Mouse (Mus musculus) kidney, postnatal 0 days (tissue): ENCODE results near the gene Rnf26. TPM values are rescaled to one million over a fixed set of nuclear protein-coding genes. Genes with fewer than 3 reads are reported as not detected.

ENCODE experiments used
- ATAC-seq: fragments of 200-750 bp; cut with Nextera tagmentation; replicated peaks from 2 replicates; pipeline ENCODE4 v1.8.0; 2017; ENCODE audit warnings: low read depth, moderate number of reproducible peaks, moderate TSS enrichment, moderate library complexity; ENCODE audit not compliant: low FRiP score
- DNase-seq: peaks from one replicate; pipeline ENCODE4 v3.0.0-alpha.2; 2016; ENCODE audit warnings: low spot score
- H3K27ac ChIP-seq: fragments of 300-500 bp; sonication (generic); 2 replicates; pipeline ENCODE4 v1.5.1; 2014; ENCODE audit warnings: mild to moderate bottlenecking
- H3K27me3 ChIP-seq: fragments of 300-500 bp; sonication (generic); 2 replicates; pipeline ENCODE4 v1.6.1; 2014; ENCODE audit warnings: low read length, mixed read lengths; ENCODE audit not compliant: insufficient read depth
- H3K36me3 ChIP-seq: fragments of 300-500 bp; sonication (generic); 2 replicates; pipeline ENCODE4 v1.6.1; 2014; ENCODE audit warnings: low read length, mixed read lengths; ENCODE audit not compliant: insufficient read depth
- H3K4me1 ChIP-seq: fragments of 300-500 bp; sonication (generic); replicated peaks from 2 replicates; pipeline ENCODE4 v1.6.1; 2014; ENCODE audit warnings: antibody characterized with exemption, low read length, mixed read lengths; ENCODE audit not compliant: insufficient read depth
- H3K4me2 ChIP-seq: fragments of 300-500 bp; sonication (generic); 2 replicates; pipeline ENCODE4 v1.6.1; 2014; ENCODE audit warnings: mild to moderate bottlenecking, low read length, moderate library complexity, mixed read lengths
- H3K4me3 ChIP-seq: fragments of 300-500 bp; sonication (generic); replicated peaks from 2 replicates; pipeline ENCODE4 v1.5.1; 2014; ENCODE audit warnings: low read depth, low read length
- H3K9ac ChIP-seq: fragments of 300-500 bp; sonication (generic); 2 replicates; pipeline ENCODE4 v1.6.1; 2014; ENCODE audit warnings: low read depth, low read length
- H3K9me3 ChIP-seq: fragments of 300-500 bp; sonication (generic); replicated peaks from 2 replicates; pipeline ENCODE4 v1.6.1; 2016; ENCODE audit warnings: low read length, inconsistent platforms, mixed read lengths
- CTCF ChIP-seq: IDR thresholded peaks from 2 replicates; pipeline ENCODE4 v1.5.1; 2016; ENCODE audit warnings: antibody characterized with exemption, low read depth, mild to moderate bottlenecking, moderate library complexity
- WGBS: fragments of 180-500 bp; shearing (Covaris S2); extraction: QIAGEN DNeasy Blood & Tissue Kit; methylation state at CpG from one replicate; pipeline ENCODE4 v1.1.7; 2014; 5-methylcytosine and 5-hydroxymethylcytosine counted together
- polyA plus RNA-seq: library from polyadenylated mRNA; unstranded; fragments of >200 nt; fragmentation: Nextera tagmentation; extraction: Ambion mirVana; gene quantifications from 2 replicates; pipeline ENCODE4 v1.2.1, GENCODE M21; 2015

Rnf26 gene
- polyA plus RNA-seq, 1 experiment from 2014 or later, result 46.6 TPM

DNA sequence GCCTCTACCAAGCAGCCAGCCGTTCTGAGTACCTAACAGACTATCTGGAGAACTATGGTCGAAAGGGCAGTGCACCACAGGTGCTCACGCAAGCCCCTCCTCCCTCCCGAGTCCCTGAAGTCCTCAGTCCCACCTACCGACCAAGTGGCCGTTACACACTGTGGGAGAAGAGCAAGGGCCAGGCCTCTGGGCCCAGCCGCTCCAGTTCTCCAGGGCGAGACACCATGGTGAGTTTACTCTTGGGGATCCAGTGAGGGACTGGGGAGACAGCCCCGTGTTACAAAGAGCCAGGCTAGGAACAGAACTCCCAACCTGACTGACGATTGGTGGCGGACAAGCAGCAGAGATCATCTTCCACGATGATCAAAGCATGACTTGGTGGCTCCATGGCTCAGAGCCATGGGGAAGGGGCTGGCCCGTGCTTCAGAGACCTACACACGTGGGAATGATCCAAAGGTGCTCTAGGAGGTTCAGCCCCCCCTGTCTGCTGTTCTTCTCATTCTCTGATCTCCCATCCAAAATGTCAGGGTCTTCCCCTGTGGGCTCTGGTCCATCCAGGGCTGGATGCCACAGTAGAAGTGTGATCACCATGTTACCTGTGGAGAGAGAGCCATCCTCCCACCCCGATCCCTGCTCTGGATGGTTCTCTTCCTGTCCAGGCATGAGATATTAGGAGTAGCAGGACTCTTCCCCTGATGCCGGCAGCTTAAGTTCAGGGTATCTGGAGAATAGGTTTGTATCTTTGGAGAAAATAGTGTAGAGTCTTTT, 37.1 kb downstream of the Rnf26 start:
- TF ChIP-seq CTCF, result no peak
- 60% methylated on average over 16 of the region's 16 CpGs for WGBS
- Histone ChIP-seq H3K4me1 (peaks cover 38% of the 10 kb centered on the region), H3K36me3 (no peaks in the 10 kb centered on the region), H3K9ac (peak overlapping the region; percentile 23; the same call in 1 of the 2 replicates), H3K4me3 (no peak overlapping the region), H3K4me2 (no peak overlapping the region), H3K9me3 (no peaks in the 10 kb centered on the region), H3K27ac (peak overlapping the region; percentile 57), H3K27me3 (no peaks in the 10 kb centered on the region)
- ATAC-seq, result no peak
- DNase-seq, result no peak

DNA sequence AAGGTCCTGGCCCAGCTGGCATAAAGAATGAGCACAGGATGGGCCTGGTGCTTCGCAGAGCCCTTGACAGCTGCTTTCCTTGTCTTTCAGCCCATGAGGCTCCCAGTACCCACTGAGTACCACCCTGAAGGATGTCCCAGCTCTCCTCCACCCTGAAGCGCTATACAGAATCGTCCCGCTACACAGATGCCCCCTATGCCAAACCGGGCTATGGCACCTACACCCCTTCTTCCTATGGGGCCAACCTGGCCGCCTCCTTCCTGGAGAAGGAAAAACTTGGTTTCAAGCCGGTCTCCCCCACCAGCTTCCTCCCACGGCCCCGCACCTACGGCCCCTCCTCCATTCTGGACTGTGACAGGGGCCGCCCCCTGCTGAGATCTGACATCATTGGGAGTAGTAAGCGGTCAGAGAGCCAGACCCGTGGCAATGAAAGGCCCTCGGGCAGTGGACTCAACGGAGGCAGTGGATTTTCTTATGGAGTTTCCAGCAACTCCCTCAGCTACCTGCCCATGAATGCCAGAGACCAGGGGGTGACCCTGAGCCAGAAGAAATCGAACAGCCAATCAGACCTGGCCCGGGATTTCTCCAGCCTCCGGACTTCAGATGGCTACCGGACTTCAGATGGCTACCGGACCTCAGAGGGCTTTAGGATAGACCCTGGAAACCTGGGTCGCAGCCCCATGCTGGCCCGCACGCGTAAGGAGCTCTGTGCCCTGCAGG, 37.9 kb downstream of the Rnf26 start:
- Histone ChIP-seq H3K36me3 (no peaks in the 10 kb centered on the region), H3K27me3 (no peaks in the 10 kb centered on the region), H3K4me3 (no peak overlapping the region), H3K9me3 (no peaks in the 10 kb centered on the region), H3K4me1 (peaks cover 33% of the 10 kb centered on the region), H3K9ac (peak overlapping the region; percentile 23; the same call in 1 of the 2 replicates), H3K27ac (peak overlapping the region; percentile 57), H3K4me2 (no peak overlapping the region)
- ATAC-seq, result no peak
- no peak for TF ChIP-seq CTCF
- 69% methylated on average over 24 of the region's 24 CpGs for WGBS
- no peak for DNase-seq

DNA sequence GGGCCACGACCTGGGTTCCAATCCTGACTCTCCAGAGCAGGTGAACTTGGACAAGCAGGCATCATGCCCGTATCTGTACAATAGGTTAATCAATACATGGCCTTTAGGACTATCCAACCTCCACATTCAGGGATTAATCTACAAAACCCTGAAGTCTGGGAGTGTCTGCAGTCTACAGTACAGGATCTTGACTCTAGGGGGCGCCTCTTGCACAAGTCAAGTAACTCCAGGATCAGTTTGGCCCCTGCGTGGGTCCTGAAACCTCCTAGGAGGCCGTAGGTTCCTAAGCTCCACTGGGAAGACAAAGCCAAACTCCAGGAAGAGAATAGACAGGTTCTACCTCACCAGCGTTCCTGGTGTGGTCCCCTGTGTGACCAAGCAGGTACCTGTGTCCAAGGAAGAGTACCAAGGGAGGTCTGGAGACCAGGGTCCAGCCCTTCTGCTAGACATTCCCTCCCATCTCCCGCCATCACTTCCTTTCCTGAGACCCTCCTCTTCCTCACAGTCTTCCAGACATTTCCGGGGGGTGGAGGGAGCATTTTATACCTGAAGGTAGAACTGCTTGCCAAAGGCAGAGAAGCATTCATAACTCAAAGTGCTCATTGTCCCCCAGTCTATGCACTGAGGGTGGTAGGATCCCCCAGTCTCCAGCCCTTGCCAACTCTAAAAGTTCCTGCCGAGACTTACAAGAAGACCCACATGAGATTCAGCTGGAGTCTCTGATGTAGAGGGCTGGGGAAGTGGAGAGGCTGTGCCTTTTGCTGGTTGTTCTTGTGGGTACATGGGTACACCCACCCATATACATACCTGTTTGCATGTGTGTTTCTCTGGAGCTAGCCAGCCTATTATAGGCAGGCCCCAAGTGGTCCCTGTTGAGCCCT, 38.7 kb downstream of the Rnf26 start:
- Histone ChIP-seq H3K4me1 (peaks cover 31% of the 10 kb centered on the region), H3K27me3 (no peaks in the 10 kb centered on the region), H3K27ac (0 out of 2 replicates have a peak overlapping the region, but pooled peaks have one; percentile 57), H3K9ac (no peak overlapping the region), H3K9me3 (no peaks in the 10 kb centered on the region), H3K4me2 (no peak overlapping the region), H3K4me3 (no peak overlapping the region), H3K36me3 (no peaks in the 10 kb centered on the region)
- WGBS, result 65% methylated on average over 9 of the region's 9 CpGs
- ATAC-seq (no peak), DNase-seq (no peak)
- TF ChIP-seq CTCF, result peak; percentile 54; the same call in 1 of the 2 replicates

DNA sequence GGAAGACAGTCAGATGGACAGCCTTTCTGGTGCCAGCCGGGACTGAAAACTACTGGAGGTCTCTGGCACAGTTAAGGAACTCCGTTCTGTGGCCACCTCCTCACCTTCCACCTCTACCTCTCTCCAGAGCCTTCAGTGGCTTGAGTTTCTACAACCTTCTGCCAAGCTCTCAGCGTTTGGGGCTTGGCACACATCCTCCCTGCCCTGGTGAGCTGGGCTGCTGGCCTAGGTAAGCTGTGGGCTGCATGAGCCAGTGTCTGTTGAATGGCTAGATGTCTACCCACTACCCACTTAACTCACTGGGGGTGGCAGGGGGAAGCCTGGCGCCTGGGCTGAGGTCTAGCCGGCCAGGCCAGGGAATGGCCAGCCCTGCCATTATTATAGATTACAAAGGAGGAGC, 40.2 kb downstream of the Rnf26 start:
- H3K4me2 ChIP-seq, result no peak overlapping the region
- no peaks in the 10 kb centered on the region for H3K36me3 ChIP-seq
- H3K27me3 ChIP-seq, result no peaks in the 10 kb centered on the region
- no peak for TF ChIP-seq CTCF
- H3K4me3 ChIP-seq, result no peak overlapping the region
- WGBS, result 82% methylated on average over 5 of the region's 5 CpGs
- no peak overlapping the region for H3K9ac ChIP-seq
- H3K27ac ChIP-seq, result no peak overlapping the region
- DNase-seq (no peak), ATAC-seq (no peak)
- no peaks in the 10 kb centered on the region for H3K9me3 ChIP-seq
- peaks cover 18% of the 10 kb centered on the region; the same call in 1 of the 2 replicates for H3K4me1 ChIP-seq

DNA sequence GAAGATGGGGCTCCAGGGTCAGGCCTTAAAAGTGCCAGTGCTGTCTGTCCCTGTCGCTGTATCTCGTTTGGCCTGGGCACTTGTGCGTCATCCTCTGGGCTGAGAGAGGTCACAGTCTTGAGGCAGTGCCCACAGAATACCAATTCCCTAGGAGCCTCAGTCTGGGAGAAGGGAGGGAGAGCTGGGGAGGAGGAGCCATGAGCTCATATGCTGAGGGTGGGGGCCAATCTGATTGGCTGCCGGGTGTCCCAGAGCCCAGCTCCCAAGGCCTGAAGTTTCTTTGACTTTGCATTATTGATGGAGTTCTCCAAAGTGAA, 40.8 kb downstream of the Rnf26 start:
- 41% methylated on average over 4 of the region's 4 CpGs for WGBS
- Histone ChIP-seq H3K4me3 (no peak overlapping the region), H3K27me3 (no peaks in the 10 kb centered on the region), H3K27ac (no peak overlapping the region), H3K4me1 (peaks cover 15% of the 10 kb centered on the region; the same call in 1 of the 2 replicates), H3K36me3 (no peaks in the 10 kb centered on the region), H3K9ac (no peak overlapping the region), H3K9me3 (no peaks in the 10 kb centered on the region), H3K4me2 (no peak overlapping the region)
- no peak for DNase-seq
- no peak for TF ChIP-seq CTCF
- ATAC-seq, result no peak
